Mouse (Mus musculus) heart, embryonic 14.5 days (tissue): ENCODE measurements at regions not wholly inside any gene's neighbourhood (a gene's known extent, or its start where the extent isn't known, plus 50 kb on each side); places are given as distances from the start of the nearest gene placed in this dataset.

Experiments
- ATAC-seq: fragments of 200-750 bp; cut with Nextera tagmentation; 2 replicates; pipeline ENCODE4 v1.8.0; 2017; ENCODE audit warnings: low read depth, moderate TSS enrichment; ENCODE audit not compliant: insufficient number of reproducible peaks, insufficient read depth, low FRiP score
- H3K27ac ChIP-seq, 2 experiments: fragments of 200-500 bp in 1 of 2; fragments of 300-500 bp in 1 of 2; sonication (generic) in 1 of 2; replicated peaks in 1 of 2; 2 replicates each; pipeline ENCODE4 v1.5.1; 2012 to 2014; ENCODE audit warnings: low read depth in 2 of 2, low read length in 2 of 2, control low read depth in 1 of 2, mild to moderate bottlenecking in 1 of 2, mixed read lengths in 1 of 2; ENCODE audit not compliant: control insufficient read depth in 1 of 2, insufficient read depth in 1 of 2
- H3K27me3 ChIP-seq: fragments of 300-500 bp; sonication (generic); 2 replicates; pipeline ENCODE4 v1.6.1; 2014; ENCODE audit warnings: mild to moderate bottlenecking, low read length, control low read depth; ENCODE audit not compliant: control insufficient read depth, insufficient read depth
- H3K36me3 ChIP-seq: fragments of 300-500 bp; sonication (generic); 2 replicates; pipeline ENCODE4 v1.6.1; 2014; ENCODE audit warnings: mild to moderate bottlenecking, control low read depth, low read length, mixed read lengths; ENCODE audit not compliant: control insufficient read depth, insufficient read depth
- H3K4me1 ChIP-seq, 2 experiments: fragments of 200-500 bp in 1 of 2; fragments of 300-500 bp in 1 of 2; sonication (generic) in 1 of 2; 2 replicates each; pipeline ENCODE4 v1.6.1; 2012 to 2014; ENCODE audit warnings: low read length in 2 of 2, control low read depth in 1 of 2, mixed read lengths in 1 of 2; ENCODE audit not compliant: control insufficient read depth in 2 of 2, insufficient read depth in 2 of 2
- H3K4me2 ChIP-seq: fragments of 300-500 bp; sonication (generic); 2 replicates; pipeline ENCODE4 v1.6.1; 2014; ENCODE audit warnings: mild to moderate bottlenecking, low read length
- H3K4me3 ChIP-seq, 2 experiments: fragments of 200-500 bp in 1 of 2; fragments of 300-500 bp in 1 of 2; sonication (generic) in 1 of 2; 2 replicates each; pipeline ENCODE4 v1.5.1; 2012 to 2014; ENCODE audit warnings: low read length in 2 of 2, mild to moderate bottlenecking in 2 of 2, control low read depth in 1 of 2, low read depth in 1 of 2, moderate library complexity in 1 of 2; ENCODE audit not compliant: control insufficient read depth in 1 of 2, insufficient read depth in 1 of 2
- H3K9ac ChIP-seq: fragments of 300-500 bp; sonication (generic); 2 replicates; pipeline ENCODE4 v1.6.1; 2014; ENCODE audit warnings: mild to moderate bottlenecking, low read length
- H3K9me3 ChIP-seq: fragments of 300-500 bp; sonication (generic); 2 replicates; pipeline ENCODE4 v1.6.1; 2016; ENCODE audit warnings: low read length, control low read depth; ENCODE audit not compliant: control insufficient read depth
- WGBS: fragments of 180-500 bp; shearing (Covaris S2); extraction: QIAGEN DNeasy Blood & Tissue Kit; methylation state at CpG from one replicate; pipeline ENCODE4 v1.1.7; 2014; 5-methylcytosine and 5-hydroxymethylcytosine counted together

DNA sequence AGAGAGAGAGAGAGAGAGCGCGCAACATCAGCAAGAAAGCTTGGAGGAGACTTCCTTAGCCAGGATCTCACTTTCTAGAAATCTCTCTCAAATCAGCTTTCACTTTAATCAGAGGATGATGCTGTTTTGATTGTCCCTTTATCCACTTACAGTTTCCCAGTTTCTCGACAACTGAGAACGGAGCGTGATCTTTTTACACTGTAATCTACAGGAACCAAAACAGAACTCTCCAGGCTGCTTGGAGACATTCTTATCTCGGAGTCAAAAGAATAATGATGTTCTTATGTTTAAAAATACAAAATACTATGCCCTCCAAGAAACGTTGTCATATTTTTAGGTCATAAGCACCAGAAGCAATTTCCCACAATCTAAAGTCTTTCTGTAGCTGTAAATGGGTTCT is 341.7 kb downstream of the Ets1 start:
- no peak overlapping the region for H3K27ac ChIP-seq
- no peak overlapping the region for H3K4me2 ChIP-seq
- no peak for ATAC-seq
- 46% methylated on average over 7 of the region's 7 CpGs for WGBS
- no peaks in the 10 kb centered on the region for H3K9me3 ChIP-seq
- H3K36me3 ChIP-seq = no peaks in the 10 kb centered on the region
- H3K4me3 ChIP-seq = no peak overlapping the region
- H3K4me1 ChIP-seq = peaks cover 0 to 4% of the 10 kb centered on the region in 2 experiments; a peak in 2 of 4 replicates
- H3K9ac ChIP-seq = no peak overlapping the region
- no peaks in the 10 kb centered on the region for H3K27me3 ChIP-seq

DNA sequence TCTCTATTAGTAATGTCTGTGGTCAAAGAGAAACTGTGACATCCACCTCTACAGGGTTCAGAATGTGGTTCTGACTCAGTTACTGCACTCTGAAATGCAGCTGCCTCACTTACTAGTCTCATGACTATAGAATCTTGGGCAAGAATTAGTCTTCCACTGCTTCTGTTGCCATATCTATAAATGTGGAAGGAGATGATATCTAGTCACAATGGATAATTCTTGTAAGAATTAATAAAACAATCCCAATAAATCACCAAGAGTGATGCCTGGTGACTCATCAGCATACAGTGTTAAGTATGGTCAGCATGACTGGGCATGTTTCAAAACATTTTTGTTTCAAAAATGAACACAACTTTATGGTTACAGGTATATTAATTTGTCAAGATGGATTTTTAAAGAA is 344.8 kb downstream of the Ets1 start:
- Histone ChIP-seq H3K9ac (no peak overlapping the region), H3K27ac (no peak overlapping the region), H3K9me3 (no peaks in the 10 kb centered on the region), H3K4me2 (no peak overlapping the region), H3K4me3 (no peak overlapping the region), H3K36me3 (no peaks in the 10 kb centered on the region), H3K4me1 (no peaks in the 10 kb centered on the region; a peak in 1 of 4 replicates), H3K27me3 (no peaks in the 10 kb centered on the region)
- ATAC-seq = no peak

DNA sequence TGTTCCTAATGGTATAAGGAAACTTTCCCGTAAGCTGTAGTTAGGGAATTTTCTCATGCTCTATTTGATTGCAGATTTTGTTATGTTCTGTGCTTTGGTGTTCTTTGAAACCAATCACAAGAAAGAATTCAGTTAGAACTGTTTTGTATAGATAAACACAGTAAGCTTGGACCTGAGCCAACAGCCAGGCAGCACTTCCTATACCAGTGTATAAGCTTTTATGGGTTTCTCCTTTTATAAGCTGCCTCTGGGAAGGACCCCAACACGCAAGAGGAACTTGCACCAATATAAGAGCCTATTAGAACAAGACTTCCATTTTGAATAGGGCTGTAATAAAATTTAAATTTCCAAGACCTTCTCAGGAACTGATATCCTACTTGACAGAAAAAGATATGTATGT is 347.2 kb downstream of the Ets1 start:
- no peaks in the 10 kb centered on the region for H3K9me3 ChIP-seq
- H3K36me3 ChIP-seq = no peaks in the 10 kb centered on the region
- no peak for ATAC-seq
- H3K4me2 ChIP-seq = no peak overlapping the region
- H3K9ac ChIP-seq = no peak overlapping the region
- H3K4me1 ChIP-seq = peaks cover 2 to 5% of the 10 kb centered on the region in 2 experiments; a peak in 2 of 4 replicates
- 68% methylated on average over 2 of the region's 2 CpGs for WGBS
- no peaks in the 10 kb centered on the region for H3K27me3 ChIP-seq
- no peak overlapping the region for H3K4me3 ChIP-seq
- no peak overlapping the region for H3K27ac ChIP-seq

DNA sequence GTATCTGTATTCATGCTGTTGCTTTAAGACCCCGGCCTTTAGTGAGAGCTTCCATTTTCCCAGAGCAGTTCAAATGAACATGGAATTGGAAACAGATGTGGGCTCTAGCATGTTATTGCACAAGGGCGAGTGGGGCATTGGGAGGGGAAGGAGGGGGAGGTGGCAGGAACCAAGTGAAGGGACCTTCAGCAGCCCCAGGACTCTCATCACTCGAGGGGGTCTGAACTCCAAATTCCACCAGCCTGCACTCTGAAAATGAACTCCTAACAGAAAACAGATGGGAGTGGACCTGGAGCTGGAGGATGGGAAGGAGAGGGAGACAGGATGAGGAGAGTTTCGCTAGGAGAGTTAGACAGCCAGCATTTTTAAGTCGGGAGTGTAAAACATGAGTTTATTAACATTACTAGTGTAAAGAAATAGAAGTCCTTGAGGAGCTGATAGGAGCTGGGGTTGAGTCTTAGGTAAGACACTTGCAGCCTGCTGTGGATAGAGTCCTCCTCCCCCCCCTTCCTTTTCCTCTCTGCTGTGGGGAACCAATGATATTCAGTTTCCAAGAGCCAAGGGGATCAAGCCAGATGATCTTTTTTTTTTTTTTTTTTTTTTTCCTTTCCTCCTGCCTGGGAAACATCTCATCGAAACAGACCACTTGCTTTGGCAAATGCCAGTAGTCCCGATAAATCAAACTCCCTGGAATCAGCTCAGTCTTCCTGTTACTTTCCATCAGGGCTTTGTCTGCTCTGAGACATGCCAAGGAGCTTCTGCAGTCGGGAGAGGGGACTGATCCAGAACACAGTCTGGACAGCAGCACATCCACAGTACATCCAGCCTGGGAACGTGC is 351.0 kb downstream of the Ets1 start:
- Histone ChIP-seq H3K4me2 (no peak overlapping the region), H3K4me1 (peaks cover 2 to 5% of the 10 kb centered on the region in 2 experiments; a peak in 1 of 4 replicates), H3K27me3 (no peaks in the 10 kb centered on the region), H3K27ac (peak overlapping the region in 1 of 2 experiments; percentile 41; a peak in 2 of 4 replicates), H3K36me3 (no peaks in the 10 kb centered on the region), H3K9me3 (no peaks in the 10 kb centered on the region), H3K4me3 (no peak overlapping the region), H3K9ac (no peak overlapping the region)
- ATAC-seq = peak; percentile 56; the same call in 1 of the 2 replicates
- WGBS = 39% methylated on average over 9 of the region's 9 CpGs

DNA sequence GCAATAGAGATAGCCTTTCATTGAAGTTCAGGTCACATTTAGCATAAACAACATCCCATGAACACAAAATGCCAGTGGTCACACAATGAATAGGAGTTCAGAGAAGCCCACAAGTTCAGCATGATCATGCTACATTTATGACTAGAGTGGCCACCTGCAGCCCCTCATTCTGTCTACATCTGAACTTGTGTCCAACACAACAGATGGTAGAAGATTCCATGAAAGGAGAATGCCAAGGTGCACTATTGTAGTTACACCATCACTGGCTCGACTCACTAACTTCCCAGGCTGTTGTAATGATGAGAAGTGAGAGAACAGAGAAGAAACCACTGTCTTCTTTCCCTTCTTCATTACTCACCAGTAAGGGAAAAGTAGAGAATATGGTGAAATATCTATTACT is 353.0 kb downstream of the Ets1 start:
- Histone ChIP-seq H3K36me3 (no peaks in the 10 kb centered on the region), H3K9ac (no peak overlapping the region), H3K4me3 (no peak overlapping the region), H3K4me2 (no peak overlapping the region), H3K27me3 (no peaks in the 10 kb centered on the region), H3K4me1 (peaks cover 2 to 5% of the 10 kb centered on the region in 2 experiments; a peak in 1 of 4 replicates), H3K9me3 (no peaks in the 10 kb centered on the region), H3K27ac (no peak overlapping the region)
- 73% methylated on average over 1 of the region's 1 CpGs for WGBS
- no peak for ATAC-seq

DNA sequence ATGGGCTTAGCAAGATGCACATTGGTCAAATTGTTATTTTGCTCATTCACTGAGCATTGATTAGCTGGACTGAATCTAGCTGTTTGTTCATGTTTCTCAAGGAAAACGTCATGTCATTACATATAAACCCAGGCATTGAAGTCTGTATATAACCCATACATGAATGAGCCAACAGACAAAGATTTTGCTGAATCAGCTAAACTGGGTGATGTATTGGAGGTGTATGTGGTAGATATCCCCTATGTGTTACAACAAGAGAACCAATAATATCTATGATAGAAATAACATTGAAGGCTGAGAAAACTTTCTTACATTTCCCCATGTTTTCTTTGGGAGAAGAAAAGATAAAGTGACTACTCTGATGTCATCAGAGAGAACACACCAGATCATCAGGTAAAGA is 362.3 kb downstream of the Ets1 start:
- H3K4me2 ChIP-seq = no peak overlapping the region
- H3K9ac ChIP-seq = no peak overlapping the region
- no peak overlapping the region for H3K4me3 ChIP-seq
- ATAC-seq = no peak
- H3K27me3 ChIP-seq = no peaks in the 10 kb centered on the region
- no peaks in the 10 kb centered on the region; the same call in 1 of the 2 replicates for H3K9me3 ChIP-seq
- H3K27ac ChIP-seq = no peak overlapping the region
- H3K4me1 ChIP-seq = peaks cover 0 to 10% of the 10 kb centered on the region in 2 experiments; a peak in 2 of 4 replicates
- no peaks in the 10 kb centered on the region for H3K36me3 ChIP-seq
- 60% methylated on average over 1 of the region's 1 CpGs for WGBS

DNA sequence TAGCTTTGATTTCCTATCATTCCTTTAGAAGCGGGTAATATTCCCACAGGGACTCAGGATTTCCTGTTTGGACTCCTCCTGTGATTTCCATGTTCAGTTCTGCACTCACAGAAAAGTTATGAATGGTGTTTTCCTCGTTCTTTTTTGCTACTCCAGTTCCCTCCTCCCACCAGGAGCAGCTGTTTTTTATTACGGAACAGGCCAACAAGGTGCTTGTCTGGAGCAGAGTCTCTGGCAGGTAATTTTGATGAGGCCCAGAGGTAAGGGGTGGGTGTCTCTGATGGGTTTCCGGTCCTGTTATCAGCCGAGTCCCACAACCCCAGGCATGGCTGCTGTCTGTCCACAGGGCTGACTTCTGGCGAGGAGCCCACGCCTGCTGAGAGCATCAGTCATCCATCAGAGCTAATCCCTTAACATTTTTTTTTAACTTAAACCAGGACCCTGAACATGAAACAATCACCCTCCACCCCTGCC is 364.7 kb downstream of the Ets1 start:
- Histone ChIP-seq H3K27ac (peak overlapping the region in 1 of 2 experiments; percentile 48; a peak in 2 of 4 replicates), H3K9me3 (no peaks in the 10 kb centered on the region; the same call in 1 of the 2 replicates), H3K4me2 (peak overlapping the region; percentile 24), H3K36me3 (no peaks in the 10 kb centered on the region), H3K4me3 (no peak overlapping the region), H3K4me1 (peaks cover 0 to 10% of the 10 kb centered on the region in 2 experiments; a peak in 2 of 4 replicates), H3K9ac (no peak overlapping the region), H3K27me3 (no peaks in the 10 kb centered on the region)
- WGBS = 15% methylated on average over 7 of the region's 7 CpGs
- no peak for ATAC-seq
